Mouse (Mus musculus) brain, embryonic 14.5 days (tissue): Measurements from ENCODE around the gene Klhdc8a.

Experiments used
- CTCF ChIP-seq: fragments of 200-500 bp; IDR thresholded peaks from 2 replicates; pipeline ENCODE4 v1.5.1; 2012; ENCODE audit warnings: inconsistent platforms, mild to moderate bottlenecking, moderate library complexity, borderline replicate concordance; ENCODE audit not compliant: insufficient read depth, insufficient read length; ENCODE audit errors: extremely low read depth
- POLR2A ChIP-seq: fragments of 200-500 bp; IDR thresholded peaks from 2 replicates; pipeline ENCODE4 v1.6.1; 2012; ENCODE audit warnings: mild to moderate bottlenecking, inconsistent platforms, borderline replicate concordance; ENCODE audit not compliant: poor library complexity, insufficient read depth, insufficient read length, severe bottlenecking; ENCODE audit errors: extremely low read depth

- TF ChIP-seq CTCF: no peak
- no peak for TF ChIP-seq POLR2A
Measured at GRCm38 (mm10) chr1:132276694-132277093, 21.7 kb upstream of the Klhdc8a start.
